Comparison of ENCODE assay signal across 10 mouse cellular contexts in genomic region chr2:105669371-105669861, GRCm38 (mm10). TPM values are rescaled to one million over a fixed set of nuclear protein-coding genes. Genes with fewer than 3 reads are reported as not detected.
DNase-seq lines count a peak whose midpoint lies in the region; ATAC-seq and TF ChIP-seq lines count a peak whose summit lies in the region.
"Had no signal": no experiment of that assay in that cellular context is flagged by ENCODE, and none has a peak within 500 bp of the region (broad histone marks: within the 10 kb centered on the region; RNA-seq: fewer than 3 reads in every experiment).

No protein-coding gene starts in this region.

- H3K4me2 ChIP-seq in forebrain, embryonic 14.5 days (ENCODE audit: low read length) = peak overlapping the region; percentile 66
- peak overlapping the region; percentile 62 for H3K4me2 ChIP-seq in midbrain, embryonic 13.5 days (replicated peaks)

- under 1% methylated on average over 35 of the region's 35 CpGs for WGBS in forebrain, embryonic 14.5 days
- WGBS in midbrain, embryonic 13.5 days = under 1% methylated on average over 35 of the region's 35 CpGs

- no peaks in the 10 kb centered on the region for H3K36me3 ChIP-seq in forebrain, embryonic 14.5 days (ENCODE audit: control insufficient read depth, insufficient read depth, low read length)
- H3K36me3 ChIP-seq in midbrain, embryonic 13.5 days = no peaks in the 10 kb centered on the region

- intact Hi-C loops in gastrocnemius, adult 2 months (cut with DNase I) = no loop called here

- peak overlapping the region; percentile 96 for H3K9ac ChIP-seq in forebrain, embryonic 14.5 days (ENCODE audit: low read length)
- H3K9ac ChIP-seq in midbrain, embryonic 13.5 days (replicated peaks) = peak overlapping the region; percentile 46
- H3K9ac ChIP-seq: liver, embryonic 14.5 days had no signal

- TF ChIP-seq POLR2A in brain, embryonic 14.5 days (IDR thresholded peaks at IDR 0.05; ENCODE audit: borderline replicate concordance, extremely low read depth, insufficient read depth, insufficient read length, poor library complexity, severe bottlenecking) = no peak

- DNase-seq in gastrocnemius, adult 2 months = no peak
- DNase-seq in gastrocnemius, postnatal 10 days = no peak
- peak; percentile 66 for DNase-seq in brain, embryonic 14.5 days (ENCODE audit: low read depth)
- peak; percentile 55 for DNase-seq in forebrain, embryonic 14.5 days (ENCODE audit: low spot score)
- DNase-seq in adrenal gland, adult 8-10 months = no peak
- DNase-seq in kidney, adult 11 months = no peak
- no peak for DNase-seq in spleen, adult 12 weeks (ENCODE audit: low spot score)
- DNase-seq: adrenal gland, adult 2 months had no signal

- H3K27me3 ChIP-seq in forebrain, embryonic 14.5 days (replicated peaks; ENCODE audit: control insufficient read depth, insufficient read depth, low read length) = peaks cover 64% of the 10 kb centered on the region
- H3K27me3 ChIP-seq in midbrain, embryonic 13.5 days = peaks cover 100% of the 10 kb centered on the region

- TF ChIP-seq CTCF in gastrocnemius, adult 2 months (IDR thresholded peaks at IDR 0.05) = no peak
- TF ChIP-seq CTCF in brain, embryonic 14.5 days (IDR thresholded peaks at IDR 0.05; ENCODE audit: borderline replicate concordance, extremely low read depth, insufficient read depth, insufficient read length) = no peak

- peaks cover 27% of the 10 kb centered on the region for H3K4me1 ChIP-seq in forebrain, embryonic 14.5 days (ENCODE audit: control insufficient read depth, insufficient read depth, low read length)
- H3K4me1 ChIP-seq in midbrain, embryonic 13.5 days (replicated peaks) = peaks cover 42% of the 10 kb centered on the region

- no peak overlapping the region for H3K27ac ChIP-seq in gastrocnemius, adult 2 months
- peak overlapping the region; percentile 33; the same call in 1 of the 2 replicates for H3K27ac ChIP-seq in forebrain, embryonic 14.5 days (ENCODE audit: low read depth, low read length)
- 0 out of 2 replicates have a peak overlapping the region, but pooled peaks have one; percentile 26 for H3K27ac ChIP-seq in midbrain, embryonic 13.5 days
- H3K27ac ChIP-seq: liver, embryonic 14.5 days had no signal

- H3K9me3 ChIP-seq in forebrain, embryonic 14.5 days (replicated peaks; ENCODE audit: control insufficient read depth, low read length) = no peaks in the 10 kb centered on the region
- no peaks in the 10 kb centered on the region for H3K9me3 ChIP-seq in midbrain, embryonic 13.5 days

- peak overlapping the region; percentile 28; the same call in 1 of the 2 replicates for H3K4me3 ChIP-seq in gastrocnemius, adult 2 months
- H3K4me3 ChIP-seq in forebrain, embryonic 14.5 days (ENCODE audit: low read depth, low read length) = peak overlapping the region; percentile 67
- peak overlapping the region; percentile 49 for H3K4me3 ChIP-seq in midbrain, embryonic 13.5 days (replicated peaks)

- ATAC-seq in forebrain, embryonic 14.5 days = no peak
- ATAC-seq in midbrain, embryonic 13.5 days = no peak

RNA-seq across cellular contexts. Expression of gene Pax6, which starts 0.7 kb away (rescaled TPM):
- not detected for total RNA-seq in gastrocnemius, adult 2 months (2021)
- total RNA-seq in gastrocnemius, postnatal 10 days (2021) = not detected
- polyA plus RNA-seq in brain, embryonic 14.5 days (2012; rRNA removed) = 63.3 and 76.2 TPM in 2 replicates
- 44.5 and 51.8 TPM in 2 replicates for polyA plus RNA-seq in forebrain, embryonic 14.5 days (2014; fragmentation: Nextera tagmentation; extraction: Ambion mirVana)
- 39.9 and 40.9 TPM in 2 replicates for polyA plus RNA-seq in midbrain, embryonic 13.5 days (2015; fragmentation: Nextera tagmentation; extraction: Ambion mirVana)
- not detected for total RNA-seq in adrenal gland, adult 8-10 months (2022)
- total RNA-seq: adrenal gland, adult 2 months had no signal
- polyA plus RNA-seq: adrenal gland, adult 2 months had no signal

Comparison
In these comparisons a context has a peak if more than half of its experiments do, and no peak if none do; other contexts are left out.
1. DNase-seq: peak in brain, embryonic 14.5 days (single experiment) and forebrain, embryonic 14.5 days (single experiment); none in gastrocnemius, adult 2 months (single experiment), gastrocnemius, postnatal 10 days (single experiment), adrenal gland, adult 8-10 months (single experiment), kidney, adult 11 months (single experiment) and spleen, adult 12 weeks (single experiment).
2. Peak in every context shown above with its lines, with median percentiles within 50 percentile points of each other: H3K4me3 ChIP-seq.